Mouse (Mus musculus): ENCODE results near the gene Ddx42. TPM values are rescaled to one million over a fixed set of nuclear protein-coding genes. Genes with fewer than 3 reads are reported as not detected.
"Not testable (repeated sequence)": the region's sequence is repeated elsewhere in the genome, so short reads cannot be mapped to it uniquely, and the experiment has no call there.

The Ddx42 gene
- polyA plus RNA-seq, 1 experiment from 2014 or later, result 96.6 TPM

DNA sequence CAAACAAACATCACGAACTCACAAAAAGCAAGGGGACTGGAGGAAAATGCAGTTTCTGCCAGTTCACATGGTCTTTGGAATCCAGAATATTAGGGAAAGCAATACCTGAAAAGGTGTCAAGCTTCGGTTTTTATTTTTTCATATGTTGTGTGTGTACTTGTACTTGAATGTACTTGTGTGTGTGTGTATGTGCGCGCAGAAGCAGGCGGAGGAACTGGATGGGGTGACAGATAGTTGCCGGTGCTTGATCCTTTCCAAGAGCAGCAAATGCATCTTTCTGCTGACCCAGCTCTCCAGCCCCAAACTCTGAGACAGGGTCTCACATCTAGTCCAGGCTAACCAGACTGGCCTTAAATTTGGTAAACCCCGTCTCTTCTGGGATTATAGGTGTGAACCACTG lies 21.8 kb upstream of the Ddx42 start:
- no peaks in the 10 kb centered on the region; the same call in 1 of the 2 replicates for H3K36me3 ChIP-seq (ENCODE audit: control insufficient read depth, insufficient read depth, low read length)
- DNase-seq (ENCODE audit: low spot score) (no peak), ATAC-seq (ENCODE audit: insufficient number of reproducible peaks, low FRiP score, low TSS enrichment, low read depth) (no peak)
- no peak overlapping the region for H3K4me2 ChIP-seq (ENCODE audit: low read depth, severe bottlenecking)
- no peaks in the 10 kb centered on the region for H3K27me3 ChIP-seq (ENCODE audit: control insufficient read depth, insufficient read depth, low read length)
- H3K9me3 ChIP-seq (ENCODE audit: control insufficient read depth, low read length), result no peaks in the 10 kb centered on the region
- WGBS, result 93% methylated on average over 7 of the region's 7 CpGs
- H3K9ac ChIP-seq (ENCODE audit: low read length), result no peak overlapping the region
- H3K27ac ChIP-seq (replicated peaks; ENCODE audit: low read depth, low read length), result no peak overlapping the region
- H3K4me3 ChIP-seq (ENCODE audit: low read depth, low read length), result no peak overlapping the region
- H3K4me1 ChIP-seq (ENCODE audit: control insufficient read depth, insufficient read depth, low read length), result 0 out of 2 replicates have a peak, but pooled peaks cover 2% of the 10 kb centered on the region

DNA sequence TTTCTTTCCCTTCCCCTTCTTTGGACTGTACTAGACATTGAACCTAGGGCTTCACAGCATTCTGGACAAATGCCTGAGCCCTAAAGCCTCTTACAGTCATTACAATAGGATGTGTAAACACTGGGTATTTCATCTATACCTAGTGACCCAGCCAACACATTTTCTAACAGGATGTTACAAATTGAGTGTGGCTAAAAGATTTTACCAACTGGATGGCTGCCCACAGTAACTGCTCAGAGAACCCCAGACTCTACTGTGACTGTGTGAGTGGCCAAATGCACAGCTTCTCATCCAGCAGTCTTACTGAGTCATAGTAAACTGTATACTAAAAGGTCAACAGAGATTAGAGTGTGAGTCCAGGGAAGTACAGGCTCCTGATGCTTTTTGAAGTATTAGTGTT lies 21.4 kb upstream of the Ddx42 start:
- no peak for ATAC-seq (ENCODE audit: insufficient number of reproducible peaks, low FRiP score, low TSS enrichment, low read depth)
- 0 out of 2 replicates have a peak, but pooled peaks cover 2% of the 10 kb centered on the region for H3K4me1 ChIP-seq (ENCODE audit: control insufficient read depth, insufficient read depth, low read length)
- no peak overlapping the region for H3K4me2 ChIP-seq (ENCODE audit: low read depth, severe bottlenecking)
- no peaks in the 10 kb centered on the region for H3K9me3 ChIP-seq (ENCODE audit: control insufficient read depth, low read length)
- no peak overlapping the region for H3K9ac ChIP-seq (ENCODE audit: low read length)
- no peak for DNase-seq (ENCODE audit: low spot score)
- no peak overlapping the region for H3K27ac ChIP-seq (replicated peaks; ENCODE audit: low read depth, low read length)
- no peak overlapping the region for H3K4me3 ChIP-seq (ENCODE audit: low read depth, low read length)
- no peaks in the 10 kb centered on the region for H3K27me3 ChIP-seq (ENCODE audit: control insufficient read depth, insufficient read depth, low read length)
- no peaks in the 10 kb centered on the region; the same call in 1 of the 2 replicates for H3K36me3 ChIP-seq (ENCODE audit: control insufficient read depth, insufficient read depth, low read length)

DNA sequence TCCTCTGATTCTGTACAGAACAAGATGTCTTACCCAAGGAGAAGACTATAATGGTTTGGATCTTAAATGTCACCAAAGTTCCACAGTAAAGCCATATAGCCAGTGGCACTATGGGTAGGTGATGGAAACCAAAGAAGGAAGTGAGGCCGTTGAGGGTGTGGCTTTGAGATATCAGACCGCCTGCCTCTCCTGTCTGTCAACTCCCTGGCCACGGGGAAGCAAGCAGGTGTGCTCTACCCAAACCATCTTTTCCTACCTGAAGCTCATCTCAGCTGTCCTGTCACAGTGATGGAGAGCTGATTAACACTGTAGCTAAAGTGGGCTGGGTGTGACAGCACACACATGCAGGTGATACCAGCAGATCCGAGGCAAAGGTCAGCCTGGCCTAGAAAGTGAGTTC lies 18.4 kb upstream of the Ddx42 start:
- peaks cover 9% of the 10 kb centered on the region; the same call in 1 of the 2 replicates for H3K36me3 ChIP-seq (ENCODE audit: control insufficient read depth, insufficient read depth, low read length)
- H3K9me3 ChIP-seq (ENCODE audit: control insufficient read depth, low read length), result no peaks in the 10 kb centered on the region
- no peak overlapping the region for H3K9ac ChIP-seq (ENCODE audit: low read length)
- 0 out of 2 replicates have a peak, but pooled peaks cover 2% of the 10 kb centered on the region for H3K4me1 ChIP-seq (ENCODE audit: control insufficient read depth, insufficient read depth, low read length)
- ATAC-seq (ENCODE audit: insufficient number of reproducible peaks, low FRiP score, low TSS enrichment, low read depth) (no peak), DNase-seq (ENCODE audit: low spot score) (no peak)
- 87% methylated on average over 4 of the region's 4 CpGs for WGBS
- no peak overlapping the region for H3K27ac ChIP-seq (replicated peaks; ENCODE audit: low read depth, low read length)
- no peak overlapping the region for H3K4me3 ChIP-seq (ENCODE audit: low read depth, low read length)
- H3K27me3 ChIP-seq (ENCODE audit: control insufficient read depth, insufficient read depth, low read length), result no peaks in the 10 kb centered on the region
- H3K4me2 ChIP-seq (ENCODE audit: low read depth, severe bottlenecking), result no peak overlapping the region

DNA sequence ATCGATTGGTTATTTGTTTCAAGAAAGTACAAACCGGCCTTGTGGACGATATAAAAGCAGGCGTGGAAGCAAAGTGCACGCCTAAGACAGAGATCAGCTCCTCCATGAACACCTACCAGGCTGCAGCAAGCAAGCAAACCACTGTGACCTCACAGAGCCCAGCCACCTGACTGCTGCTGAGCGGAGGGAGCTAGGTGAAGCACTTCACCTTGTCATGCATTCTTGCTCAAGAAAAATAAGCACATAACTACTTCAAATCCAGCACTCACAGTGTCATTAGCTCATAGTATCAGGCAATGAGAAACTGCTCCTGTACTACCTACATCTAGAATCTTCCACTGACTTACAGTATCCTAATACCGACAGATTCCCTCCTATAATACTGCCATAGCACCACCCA lies 16.7 kb upstream of the Ddx42 start:
- 97% methylated on average over 7 of the region's 7 CpGs for WGBS
- ATAC-seq (ENCODE audit: insufficient number of reproducible peaks, low FRiP score, low TSS enrichment, low read depth); H3K4me1 ChIP-seq (ENCODE audit: control insufficient read depth, insufficient read depth, low read length); H3K27me3 ChIP-seq (ENCODE audit: control insufficient read depth, insufficient read depth, low read length); H3K9ac ChIP-seq (ENCODE audit: low read length); DNase-seq (ENCODE audit: low spot score); H3K4me2 ChIP-seq (ENCODE audit: low read depth, severe bottlenecking); H3K4me3 ChIP-seq (ENCODE audit: low read depth, low read length); H3K27ac ChIP-seq (replicated peaks; ENCODE audit: low read depth, low read length); H3K9me3 ChIP-seq (ENCODE audit: control insufficient read depth, low read length): not testable (repeated sequence)
- H3K36me3 ChIP-seq (ENCODE audit: control insufficient read depth, insufficient read depth, low read length), result peaks cover 16% of the 10 kb centered on the region; the same call in 1 of the 2 replicates

DNA sequence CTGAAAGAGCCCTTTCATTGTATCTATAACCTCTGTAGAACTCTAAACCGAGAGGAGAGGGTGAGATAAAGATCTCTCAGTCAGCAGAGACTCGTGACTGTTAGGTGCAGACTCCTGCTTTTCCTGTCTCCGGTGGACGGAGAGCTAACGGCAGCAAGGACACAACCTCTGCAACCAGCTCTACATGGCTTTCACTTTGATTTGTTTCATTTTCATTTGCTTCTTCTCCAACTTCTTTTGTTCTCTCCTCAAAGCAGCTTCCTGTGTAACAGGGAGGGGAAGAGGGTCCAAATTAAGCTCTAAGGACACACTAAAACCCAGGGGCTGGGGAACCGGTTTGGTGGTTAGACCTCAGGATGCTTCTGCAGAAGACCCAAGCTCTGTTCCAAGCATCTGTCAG lies 16.0 kb upstream of the Ddx42 start:
- H3K9me3 ChIP-seq (ENCODE audit: control insufficient read depth, low read length), result no peaks in the 10 kb centered on the region
- H3K4me1 ChIP-seq (ENCODE audit: control insufficient read depth, insufficient read depth, low read length), result no peaks in the 10 kb centered on the region
- H3K27ac ChIP-seq (replicated peaks; ENCODE audit: low read depth, low read length), result no peak overlapping the region
- H3K4me2 ChIP-seq (ENCODE audit: low read depth, severe bottlenecking), result no peak overlapping the region
- peaks cover 16% of the 10 kb centered on the region; the same call in 1 of the 2 replicates for H3K36me3 ChIP-seq (ENCODE audit: control insufficient read depth, insufficient read depth, low read length)
- WGBS, result 84% methylated on average over 6 of the region's 6 CpGs
- no peak for ATAC-seq (ENCODE audit: insufficient number of reproducible peaks, low FRiP score, low TSS enrichment, low read depth)
- no peak overlapping the region for H3K9ac ChIP-seq (ENCODE audit: low read length)
- no peak overlapping the region for H3K4me3 ChIP-seq (ENCODE audit: low read depth, low read length)
- no peaks in the 10 kb centered on the region for H3K27me3 ChIP-seq (ENCODE audit: control insufficient read depth, insufficient read depth, low read length)
- DNase-seq (ENCODE audit: low spot score), result no peak

DNA sequence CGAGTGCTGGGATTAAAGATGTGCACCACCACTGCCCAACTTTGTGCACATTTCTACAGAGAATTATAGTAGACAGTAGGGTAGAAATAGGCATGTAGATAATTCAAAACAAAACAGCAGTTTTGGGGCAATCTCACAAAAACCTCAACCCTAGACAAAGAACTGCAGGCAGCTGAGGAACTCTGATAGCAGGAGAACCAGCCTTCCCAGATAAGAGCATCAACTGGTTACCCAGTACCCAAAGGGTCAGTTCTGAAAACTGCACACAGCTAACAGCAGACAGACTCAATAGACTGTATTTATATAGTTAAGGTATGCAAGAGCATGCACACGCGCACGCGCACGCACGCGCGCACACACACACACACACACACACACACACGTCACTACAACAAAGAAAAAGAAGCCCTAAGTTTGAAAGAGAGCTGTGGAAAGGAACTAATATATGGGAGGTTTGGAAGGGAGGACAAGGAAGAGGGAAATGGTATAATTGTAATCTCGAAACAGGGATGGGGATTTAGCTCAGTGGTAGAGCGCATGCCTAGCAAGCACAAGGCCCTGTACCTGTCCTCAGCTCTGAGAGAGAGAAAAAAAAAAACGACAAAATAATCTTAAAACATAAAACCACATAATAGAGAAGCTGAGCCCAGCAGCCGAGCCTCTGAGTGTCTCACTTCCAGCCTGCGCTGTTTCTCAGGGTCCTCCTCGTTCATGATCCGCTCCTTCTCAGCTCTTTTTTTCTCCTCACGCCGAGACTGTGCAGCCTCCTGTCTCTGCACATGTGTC lies 15.2 kb upstream of the Ddx42 start:
- Histone ChIP-seq H3K9ac (ENCODE audit: low read length) (no peak overlapping the region), H3K4me3 (ENCODE audit: low read depth, low read length) (no peak overlapping the region), H3K4me2 (ENCODE audit: low read depth, severe bottlenecking) (no peak overlapping the region), H3K9me3 (ENCODE audit: control insufficient read depth, low read length) (no peaks in the 10 kb centered on the region), H3K36me3 (ENCODE audit: control insufficient read depth, insufficient read depth, low read length) (peaks cover 19% of the 10 kb centered on the region; the same call in 1 of the 2 replicates), H3K27me3 (ENCODE audit: control insufficient read depth, insufficient read depth, low read length) (no peaks in the 10 kb centered on the region), H3K4me1 (ENCODE audit: control insufficient read depth, insufficient read depth, low read length) (no peaks in the 10 kb centered on the region), H3K27ac (replicated peaks; ENCODE audit: low read depth, low read length) (no peak overlapping the region)
- ATAC-seq (ENCODE audit: insufficient number of reproducible peaks, low FRiP score, low TSS enrichment, low read depth) (no peak), DNase-seq (ENCODE audit: low spot score) (no peak)
- 96% methylated on average over 19 of the region's 19 CpGs for WGBS

DNA sequence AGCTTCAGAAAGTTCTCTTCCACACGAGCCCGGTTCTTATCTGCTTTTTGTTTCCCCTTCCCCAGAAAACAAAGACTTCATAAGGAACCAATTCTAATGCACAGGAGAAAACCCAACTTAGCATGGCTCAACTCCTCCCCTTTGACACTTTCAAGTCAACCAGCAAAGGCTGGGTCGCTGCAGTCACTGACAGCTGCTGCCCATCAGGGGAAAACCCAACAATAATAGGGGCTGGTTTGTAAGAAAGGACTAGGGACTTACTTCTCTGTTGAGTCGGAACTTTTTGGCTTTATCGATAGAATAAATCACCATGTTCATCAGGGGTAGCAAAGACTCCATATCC lies 14.6 kb upstream of the Ddx42 start, which contains the start of gene Strada:
Strada (minus strand) TSS at position 46 of the 343 bp plus-strand sequence.
- Histone ChIP-seq H3K4me3 (ENCODE audit: low read depth, low read length) (no peak within 1 kb of the TSS), H3K4me1 (ENCODE audit: control insufficient read depth, insufficient read depth, low read length) (no peaks in the 10 kb centered on the region), H3K9me3 (ENCODE audit: control insufficient read depth, low read length) (no peaks in the 10 kb centered on the region), H3K27ac (replicated peaks; ENCODE audit: low read depth, low read length) (no peak within 1 kb of the TSS), H3K27me3 (ENCODE audit: control insufficient read depth, insufficient read depth, low read length) (no peaks in the 10 kb centered on the region), H3K4me2 (ENCODE audit: low read depth, severe bottlenecking) (no peak within 1 kb of the TSS), H3K36me3 (ENCODE audit: control insufficient read depth, insufficient read depth, low read length) (peaks cover 19% of the 10 kb centered on the region; the same call in 1 of the 2 replicates), H3K9ac (ENCODE audit: low read length) (no peak within 1 kb of the TSS)
- no peak for DNase-seq (ENCODE audit: low spot score)
- 92% methylated on average over 5 of the region's 5 CpGs for WGBS
- no peak for ATAC-seq (ENCODE audit: insufficient number of reproducible peaks, low FRiP score, low TSS enrichment, low read depth)

DNA sequence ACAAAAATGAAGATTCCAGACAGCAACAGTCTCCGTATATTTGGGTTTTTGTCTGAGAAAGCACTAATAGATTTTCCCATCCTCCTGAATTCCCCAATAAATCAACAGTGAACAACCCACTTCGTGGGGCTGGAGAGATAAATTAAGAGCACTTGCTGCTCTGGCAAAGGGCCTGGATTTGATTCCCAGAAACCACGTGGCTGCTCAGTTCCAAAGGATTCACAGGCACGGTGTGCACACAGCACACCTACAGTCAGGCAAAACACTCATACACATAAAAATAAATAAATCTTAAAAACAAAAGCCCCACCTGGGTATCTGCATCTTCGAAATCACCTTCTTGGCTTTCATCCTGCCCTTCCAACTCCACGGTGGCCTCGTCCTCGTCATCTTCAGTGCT lies 4.0 kb upstream of the Ddx42 start:
- WGBS, result 89% methylated on average over 8 of the region's 8 CpGs
- Histone ChIP-seq H3K4me2 (ENCODE audit: low read depth, severe bottlenecking) (no peak overlapping the region), H3K36me3 (ENCODE audit: control insufficient read depth, insufficient read depth, low read length) (peaks cover 18% of the 10 kb centered on the region), H3K27me3 (ENCODE audit: control insufficient read depth, insufficient read depth, low read length) (no peaks in the 10 kb centered on the region), H3K9me3 (ENCODE audit: control insufficient read depth, low read length) (no peaks in the 10 kb centered on the region), H3K4me3 (ENCODE audit: low read depth, low read length) (no peak overlapping the region), H3K27ac (replicated peaks; ENCODE audit: low read depth, low read length) (no peak overlapping the region), H3K4me1 (ENCODE audit: control insufficient read depth, insufficient read depth, low read length) (peaks cover 8% of the 10 kb centered on the region; the same call in 1 of the 2 replicates), H3K9ac (ENCODE audit: low read length) (no peak overlapping the region)
- ATAC-seq (ENCODE audit: insufficient number of reproducible peaks, low FRiP score, low TSS enrichment, low read depth), result no peak
- no peak for DNase-seq (ENCODE audit: low spot score)

All from limb, embryonic 11.5 days (tissue).